Mouse (Mus musculus) embryonic facial prominence, embryonic 13.5 days (tissue): ENCODE data around the gene Ivl. TPM values are rescaled to one million over a fixed set of nuclear protein-coding genes. Genes with fewer than 3 reads are reported as not detected.

Experiments used
- ATAC-seq: fragments of 200-750 bp; cut with Nextera tagmentation; 2 replicates; pipeline ENCODE4 v1.8.0; 2017; ENCODE audit warnings: low read depth; ENCODE audit not compliant: insufficient number of reproducible peaks, insufficient read depth, low FRiP score, low TSS enrichment
- H3K27ac ChIP-seq: fragments of 300-500 bp; sonication (generic); 2 replicates; pipeline ENCODE4 v1.5.1; 2015; ENCODE audit warnings: moderate library complexity, mild to moderate bottlenecking, inconsistent platforms
- H3K27me3 ChIP-seq: fragments of 300-500 bp; sonication (generic); 2 replicates; pipeline ENCODE4 v1.6.1; 2015; ENCODE audit warnings: mild to moderate bottlenecking, inconsistent platforms
- H3K36me3 ChIP-seq: fragments of 300-500 bp; sonication (generic); 2 replicates; pipeline ENCODE4 v1.6.1; 2015; ENCODE audit warnings: mild to moderate bottlenecking, inconsistent platforms
- H3K4me1 ChIP-seq: fragments of 300-500 bp; sonication (generic); 2 replicates; pipeline ENCODE4 v1.6.1; 2015; ENCODE audit warnings: inconsistent platforms
- H3K4me2 ChIP-seq: fragments of 300-500 bp; sonication (generic); 2 replicates; pipeline ENCODE4 v1.6.1; 2015; ENCODE audit warnings: moderate library complexity, mild to moderate bottlenecking, inconsistent platforms
- H3K4me3 ChIP-seq: fragments of 300-500 bp; sonication (generic); 2 replicates; pipeline ENCODE4 v1.5.1; 2015; ENCODE audit warnings: mild to moderate bottlenecking, inconsistent platforms
- H3K9ac ChIP-seq: fragments of 300-500 bp; sonication (generic); 2 replicates; pipeline ENCODE4 v1.6.1; 2015; ENCODE audit warnings: mild to moderate bottlenecking, inconsistent platforms
- H3K9me3 ChIP-seq: fragments of 300-500 bp; sonication (generic); 2 replicates; pipeline ENCODE4 v1.6.1; 2016; ENCODE audit warnings: inconsistent platforms
- WGBS: fragments of 180-500 bp; shearing (Covaris S2); methylation state at CpG from one replicate; pipeline ENCODE4 v1.1.7; 2015; ENCODE audit warnings: mixed read lengths; 5-methylcytosine and 5-hydroxymethylcytosine counted together
- polyA plus RNA-seq: library from polyadenylated mRNA; unstranded; fragments of >200 nt; fragmentation: Nextera tagmentation; extraction: Ambion mirVana; gene quantifications from 2 replicates; pipeline ENCODE4 v1.2.1, GENCODE M21; 2015

The Ivl gene
- 0.14 TPM in 1 of 2 replicates, not detected in the other for polyA plus RNA-seq

GRCm38 (mm10) chr3:92573449-92574041, at the start of gene Ivl:
TSS of gene Ivl (minus strand) at chr3:92573735.
- 81% methylated on average over 1 of the region's 1 CpGs for WGBS
- no peak within 1 kb of the TSS for H3K9ac ChIP-seq

DNA sequence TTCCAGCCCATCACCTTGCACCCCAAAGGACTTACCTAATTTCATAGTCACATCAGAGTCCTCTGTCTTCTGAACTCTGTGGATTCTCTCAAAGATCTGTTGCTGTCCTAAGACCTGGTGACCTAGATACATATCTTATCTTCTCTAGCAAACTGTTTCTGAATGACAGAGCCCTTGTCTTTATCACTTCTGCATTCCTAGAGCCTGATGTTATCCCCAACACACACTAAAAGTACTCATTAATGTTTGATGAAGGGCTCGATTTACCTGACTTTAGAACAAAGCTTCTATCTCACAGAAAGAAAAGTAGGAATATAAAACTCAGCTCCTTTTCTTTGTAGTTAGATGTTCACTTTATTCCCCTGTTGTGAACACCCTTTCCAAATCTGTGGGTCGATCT, 48.0 kb upstream of the Ivl start, which contains the start of gene Lce6a:
Lce6a (minus strand) TSS at position 101 of the 400 bp plus-strand sequence.
- Histone ChIP-seq H3K9me3 (no peaks in the 10 kb centered on the region), H3K27ac (no peak within 1 kb of the TSS), H3K4me2 (no peak within 1 kb of the TSS), H3K9ac (no peak within 1 kb of the TSS), H3K27me3 (no peaks in the 10 kb centered on the region), H3K4me3 (no peak within 1 kb of the TSS), H3K36me3 (no peaks in the 10 kb centered on the region), H3K4me1 (no peaks in the 10 kb centered on the region)
- 78% methylated on average over 2 of the region's 2 CpGs for WGBS
- ATAC-seq: no peak

More at GRCm38 (mm10) chr3:92573449-92574041, at the start of gene Ivl:
- no peak for ATAC-seq
- H3K27me3 ChIP-seq: no peaks in the 10 kb centered on the region
- H3K27ac ChIP-seq: no peak within 1 kb of the TSS
- H3K4me3 ChIP-seq: no peak within 1 kb of the TSS
- no peaks in the 10 kb centered on the region for H3K4me1 ChIP-seq
- no peaks in the 10 kb centered on the region for H3K9me3 ChIP-seq
- H3K36me3 ChIP-seq: no peaks in the 10 kb centered on the region
- no peak within 1 kb of the TSS for H3K4me2 ChIP-seq

DNA sequence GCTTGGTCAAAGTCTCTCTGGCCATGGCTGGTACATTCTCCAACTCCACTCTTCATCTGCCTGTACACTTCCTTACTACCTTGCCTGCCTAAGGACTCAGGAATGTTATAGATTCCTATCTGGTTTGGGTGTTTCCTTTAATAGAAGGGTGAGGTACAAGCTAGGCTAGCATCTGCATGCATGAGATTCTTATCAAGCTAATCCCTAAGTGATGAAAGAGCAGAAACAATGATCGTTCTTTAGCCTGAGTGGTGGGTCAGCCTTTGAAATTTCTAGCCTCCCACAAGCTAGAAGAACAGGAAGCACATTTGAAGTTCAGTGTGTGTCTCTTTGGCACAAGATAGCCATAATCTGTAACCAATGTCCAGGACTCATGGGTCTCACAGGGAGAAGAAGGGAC, 36.3 kb upstream of the Ivl start:
- H3K36me3 ChIP-seq: no peaks in the 10 kb centered on the region
- H3K27ac ChIP-seq: no peak overlapping the region
- no peak overlapping the region for H3K4me2 ChIP-seq
- H3K9me3 ChIP-seq: no peaks in the 10 kb centered on the region
- H3K27me3 ChIP-seq: no peaks in the 10 kb centered on the region
- no peak overlapping the region for H3K4me3 ChIP-seq
- no peak overlapping the region for H3K9ac ChIP-seq
- 44% methylated on average over 1 of the region's 1 CpGs for WGBS
- no peak for ATAC-seq
- no peaks in the 10 kb centered on the region for H3K4me1 ChIP-seq

GRCm38 (mm10) chr3:92607392-92607791, 33.9 kb upstream of the Ivl start, which contains the start of gene 2210017I01Rik:
TSS of gene 2210017I01Rik (minus strand) at chr3:92607492.
- Histone ChIP-seq H3K9ac (no peak within 1 kb of the TSS), H3K4me1 (no peaks in the 10 kb centered on the region), H3K27ac (no peak within 1 kb of the TSS), H3K4me3 (no peak within 1 kb of the TSS), H3K9me3 (no peaks in the 10 kb centered on the region), H3K4me2 (no peak within 1 kb of the TSS), H3K27me3 (no peaks in the 10 kb centered on the region), H3K36me3 (no peaks in the 10 kb centered on the region)
- no peak for ATAC-seq

- no peaks in the 10 kb centered on the region for H3K36me3 ChIP-seq
- H3K4me3 ChIP-seq: no peak overlapping the region
- no peaks in the 10 kb centered on the region for H3K4me1 ChIP-seq
- H3K9ac ChIP-seq: no peak overlapping the region
- no peak for ATAC-seq
- no peak overlapping the region for H3K4me2 ChIP-seq
- H3K27ac ChIP-seq: no peak overlapping the region
- WGBS: 37% methylated on average over 1 of the region's 1 CpGs
- no peaks in the 10 kb centered on the region for H3K27me3 ChIP-seq
- peaks cover 4% of the 10 kb centered on the region; the same call in 1 of the 2 replicates for H3K9me3 ChIP-seq
These were observed 28.6 kb upstream of the Ivl start for GRCm38 (mm10) chr3:92602169-92602568.

DNA sequence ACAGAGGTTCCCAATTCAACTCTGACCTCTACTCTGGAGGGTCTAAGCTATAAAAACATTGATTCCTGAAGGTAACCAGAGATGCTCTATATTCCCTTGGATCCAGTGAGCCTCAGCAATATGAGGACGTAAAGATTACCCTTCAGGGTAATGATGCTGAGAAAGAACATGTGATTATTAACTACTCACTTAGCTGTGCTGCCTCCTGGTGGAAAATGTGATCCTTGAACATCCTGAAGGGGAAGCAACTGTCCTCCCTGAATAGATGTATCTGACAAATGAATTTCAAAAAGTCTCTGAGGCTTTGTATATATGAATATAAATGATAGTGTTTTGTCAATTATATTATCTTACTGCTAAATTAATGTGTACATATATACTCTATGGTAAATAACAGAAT, 26.9 kb upstream of the Ivl start:
- WGBS: 46% methylated on average over 1 of the region's 1 CpGs
- H3K4me2 ChIP-seq: no peak overlapping the region
- H3K4me1 ChIP-seq: no peaks in the 10 kb centered on the region
- no peak for ATAC-seq
- H3K9ac ChIP-seq: no peak overlapping the region
- no peaks in the 10 kb centered on the region for H3K27me3 ChIP-seq
- H3K36me3 ChIP-seq: no peaks in the 10 kb centered on the region
- peaks cover 4% of the 10 kb centered on the region; the same call in 1 of the 2 replicates for H3K9me3 ChIP-seq
- no peak overlapping the region for H3K4me3 ChIP-seq
- H3K27ac ChIP-seq: no peak overlapping the region

GRCm38 (mm10) chr3:92599973-92600372, 26.4 kb upstream of the Ivl start:
- Histone ChIP-seq H3K36me3 (no peaks in the 10 kb centered on the region), H3K9ac (no peak overlapping the region)
- ATAC-seq: no peak

DNA sequence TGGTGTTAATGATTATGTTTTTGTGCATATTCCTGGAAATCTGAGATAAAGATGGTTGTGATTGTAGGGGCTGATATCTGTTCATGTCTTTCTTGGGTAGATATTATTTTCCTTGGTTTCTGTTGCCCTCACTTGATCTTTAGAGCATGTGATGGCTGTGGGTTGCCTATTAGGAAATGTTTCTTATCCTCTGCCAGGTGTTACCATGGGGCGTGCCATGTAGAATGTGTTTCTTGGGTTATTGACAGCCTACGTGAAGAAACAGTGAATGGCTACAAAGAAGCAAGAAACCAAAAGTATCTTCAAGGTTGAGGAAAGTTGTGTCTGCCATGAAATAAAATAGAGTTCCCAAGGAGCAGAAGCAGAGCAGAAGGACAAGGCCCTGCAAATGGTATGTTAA, 24.9 kb upstream of the Ivl start:
- no peak for ATAC-seq
- no peaks in the 10 kb centered on the region for H3K4me1 ChIP-seq
- WGBS: 81% methylated on average over 2 of the region's 2 CpGs

More at GRCm38 (mm10) chr3:92599973-92600372, 26.4 kb upstream of the Ivl start:
- H3K27ac ChIP-seq: no peak overlapping the region
- H3K4me1 ChIP-seq: no peaks in the 10 kb centered on the region
- no peak overlapping the region for H3K4me2 ChIP-seq
- H3K27me3 ChIP-seq: no peaks in the 10 kb centered on the region
- H3K4me3 ChIP-seq: no peak overlapping the region
- peaks cover 4% of the 10 kb centered on the region; the same call in 1 of the 2 replicates for H3K9me3 ChIP-seq

GRCm38 (mm10) chr3:92588858-92589257, 15.3 kb upstream of the Ivl start, which contains the start of gene Smcp:
TSS of gene Smcp (minus strand) at chr3:92588997.
- no peak for ATAC-seq
- H3K9ac ChIP-seq: no peak within 1 kb of the TSS
- H3K4me1 ChIP-seq: no peaks in the 10 kb centered on the region
- no peak within 1 kb of the TSS for H3K4me2 ChIP-seq
- no peaks in the 10 kb centered on the region for H3K36me3 ChIP-seq
- H3K27ac ChIP-seq: no peak within 1 kb of the TSS
- WGBS: 67% methylated on average over 1 of the region's 1 CpGs
- H3K9me3 ChIP-seq: no peaks in the 10 kb centered on the region
- no peaks in the 10 kb centered on the region for H3K27me3 ChIP-seq
- no peak within 1 kb of the TSS for H3K4me3 ChIP-seq

More for the DNA sequence above, 24.9 kb upstream of the Ivl start:
- H3K27me3 ChIP-seq: no peaks in the 10 kb centered on the region
- no peak overlapping the region for H3K9ac ChIP-seq
- no peak overlapping the region for H3K4me2 ChIP-seq
- no peak overlapping the region for H3K27ac ChIP-seq
- no peaks in the 10 kb centered on the region for H3K36me3 ChIP-seq
- no peak overlapping the region for H3K4me3 ChIP-seq
- H3K9me3 ChIP-seq: peaks cover 4% of the 10 kb centered on the region; the same call in 1 of the 2 replicates

- no peak overlapping the region for H3K9ac ChIP-seq
- H3K27ac ChIP-seq: no peak overlapping the region
- no peaks in the 10 kb centered on the region for H3K27me3 ChIP-seq
- no peak for ATAC-seq
- H3K4me1 ChIP-seq: no peaks in the 10 kb centered on the region
- H3K4me3 ChIP-seq: no peak overlapping the region
- WGBS: 80% methylated on average over 3 of the region's 3 CpGs
- no peaks in the 10 kb centered on the region for H3K36me3 ChIP-seq
- H3K9me3 ChIP-seq: no peaks in the 10 kb centered on the region
- H3K4me2 ChIP-seq: no peak overlapping the region
These were observed 13.7 kb upstream of the Ivl start for GRCm38 (mm10) chr3:92587190-92587589.

DNA sequence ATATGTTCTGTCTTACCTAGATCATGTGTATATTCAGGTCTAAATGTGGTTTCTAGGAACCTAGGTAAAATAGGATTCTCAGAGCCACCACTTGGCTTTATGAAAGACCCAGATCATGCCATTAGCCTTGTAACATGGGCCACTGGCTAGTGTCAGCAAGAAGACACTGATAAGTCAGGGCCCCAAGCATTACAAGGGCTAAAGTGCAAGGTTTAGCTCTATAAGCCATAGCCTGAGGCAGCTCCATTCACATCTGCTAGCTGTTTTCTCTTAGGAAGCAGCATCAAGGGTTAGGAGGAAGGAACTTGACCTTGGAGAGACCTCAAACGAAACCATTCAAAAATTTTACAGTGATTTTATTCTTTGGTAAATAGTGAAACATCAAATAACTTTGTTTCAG, 11.5 kb upstream of the Ivl start:
- no peaks in the 10 kb centered on the region for H3K4me1 ChIP-seq
- no peaks in the 10 kb centered on the region for H3K27me3 ChIP-seq
- H3K27ac ChIP-seq: no peak overlapping the region
- 35% methylated on average over 1 of the region's 1 CpGs for WGBS
- no peak overlapping the region for H3K9ac ChIP-seq
- no peak for ATAC-seq
- no peaks in the 10 kb centered on the region for H3K36me3 ChIP-seq
- H3K4me3 ChIP-seq: no peak overlapping the region
- no peak overlapping the region for H3K4me2 ChIP-seq
- no peaks in the 10 kb centered on the region for H3K9me3 ChIP-seq

DNA sequence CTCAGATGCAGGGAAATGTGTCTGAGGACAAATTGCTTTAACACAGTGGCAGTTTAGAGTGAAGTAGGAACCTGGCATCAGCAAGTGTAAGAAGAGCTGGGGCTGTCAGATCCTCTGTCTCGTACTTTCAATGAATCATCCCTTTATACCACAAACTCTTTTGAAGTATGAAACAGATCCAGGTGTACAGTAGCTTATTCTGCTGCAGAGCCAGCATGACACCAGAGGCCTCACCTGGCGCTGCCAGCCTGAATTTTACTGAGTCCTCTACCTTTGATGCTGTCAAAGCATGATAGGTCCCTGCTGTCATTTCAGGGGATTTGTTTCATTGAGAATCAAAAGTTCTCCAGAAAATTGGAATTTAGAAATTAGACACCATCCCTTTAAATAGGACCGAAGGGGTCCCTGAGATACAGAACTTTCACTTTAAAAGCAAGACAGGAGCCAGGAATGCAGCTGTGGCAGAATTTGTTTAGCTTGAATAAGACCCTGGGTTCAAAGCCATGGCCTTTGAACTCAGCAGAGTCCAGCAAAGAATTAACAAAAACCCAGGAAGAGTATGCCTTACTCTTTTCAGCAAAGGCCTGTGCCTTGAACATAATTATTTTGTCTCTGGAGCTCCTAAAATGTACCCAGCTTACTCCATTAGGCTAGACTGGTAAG, 9.8 kb upstream of the Ivl start:
- H3K36me3 ChIP-seq: no peaks in the 10 kb centered on the region
- no peak overlapping the region for H3K4me3 ChIP-seq
- no peak for ATAC-seq
- 42% methylated on average over 3 of the region's 3 CpGs for WGBS
- no peaks in the 10 kb centered on the region for H3K27me3 ChIP-seq
- no peak overlapping the region for H3K27ac ChIP-seq
- H3K9me3 ChIP-seq: no peaks in the 10 kb centered on the region
- no peak overlapping the region for H3K4me2 ChIP-seq
- H3K9ac ChIP-seq: no peak overlapping the region
- H3K4me1 ChIP-seq: no peaks in the 10 kb centered on the region
